Mouse (Mus musculus) E14TG2a.4 (cell line): ENCODE measurements at regions not wholly inside any gene's neighbourhood (a gene's known extent, or its start where the extent isn't known, plus 50 kb on each side); places are given as distances from the start of the nearest gene placed in this dataset.

Source experiments
- CTCF ChIP-seq: conservative IDR thresholded peaks from 2 replicates; pipeline ENCODE4 v1.5.1; 2014; ENCODE audit warnings: low read length
- NANOG ChIP-seq: IDR thresholded peaks from 2 replicates; pipeline ENCODE4 v1.6.1; 2014; ENCODE audit warnings: borderline replicate concordance, low read length, mixed read lengths

- TF ChIP-seq CTCF (no peak), NANOG (no peak)
Measured at GRCm38 (mm10) chr6:12911610-12912009, 157.9 kb upstream of the Tmem106b start.
